Mouse (Mus musculus) heart, embryonic 10.5 days (tissue): ENCODE measurements at regions not wholly inside any gene's neighbourhood (a gene's known extent, or its start where the extent isn't known, plus 50 kb on each side); places are given as distances from the start of the nearest gene placed in this dataset.
"Not testable (repeated sequence)": the region's sequence is repeated elsewhere in the genome, so short reads cannot be mapped to it uniquely, and the experiment has no call there.

Experiments used
- DNase-seq: peaks from one replicate; pipeline ENCODE4 v3.0.0-alpha.2; 2017; ENCODE audit warnings: low spot score
- H3K27ac ChIP-seq: fragments of 300-500 bp; sonication (generic); 2 replicates; pipeline ENCODE4 v1.5.1; 2016; ENCODE audit warnings: mild to moderate bottlenecking
- H3K27me3 ChIP-seq: fragments of 300-500 bp; sonication (generic); 2 replicates; pipeline ENCODE4 v1.6.1; 2016; ENCODE audit warnings: mild to moderate bottlenecking; ENCODE audit not compliant: poor library complexity, insufficient read depth, severe bottlenecking
- H3K36me3 ChIP-seq: fragments of 300-500 bp; sonication (generic); 2 replicates; pipeline ENCODE4 v1.6.1; 2016; ENCODE audit warnings: mild to moderate bottlenecking, moderate library complexity
- H3K4me1 ChIP-seq: fragments of 300-500 bp; sonication (generic); 2 replicates; pipeline ENCODE4 v1.6.1; 2016; ENCODE audit warnings: mild to moderate bottlenecking
- H3K4me3 ChIP-seq: fragments of 300-500 bp; sonication (generic); 2 replicates; pipeline ENCODE4 v1.5.1; 2016; ENCODE audit warnings: mild to moderate bottlenecking, moderate library complexity
- H3K9me3 ChIP-seq: fragments of 300-500 bp; sonication (generic); 2 replicates; pipeline ENCODE4 v1.6.1; 2016; ENCODE audit warnings: mild to moderate bottlenecking, moderate library complexity
- WGBS: fragments of 180-500 bp; shearing (Covaris S2); methylation state at CpG from one replicate; pipeline ENCODE4 v1.1.7; 2016; 5-methylcytosine and 5-hydroxymethylcytosine counted together

GRCm38 (mm10) chr16:3334355-3334754 lies 256.5 kb upstream of the Olfr161 start:
- not testable (repeated sequence) for H3K4me3 ChIP-seq, H3K36me3 ChIP-seq, DNase-seq, H3K9me3 ChIP-seq, H3K27me3 ChIP-seq, H3K27ac ChIP-seq, H3K4me1 ChIP-seq
- WGBS = 76% methylated on average over 5 of the region's 5 CpGs

- WGBS = 24% methylated on average over 4 of the region's 4 CpGs
- DNase-seq, H3K27me3 ChIP-seq: not testable (repeated sequence)
Measured at GRCm38 (mm10) chr16:3343372-3343771, 247.5 kb upstream of the Olfr161 start.

GRCm38 (mm10) chr16:3344725-3345380 lies 246.0 kb upstream of the Olfr161 start:
- H3K4me1 ChIP-seq, DNase-seq, H3K36me3 ChIP-seq, H3K4me3 ChIP-seq, H3K27ac ChIP-seq, H3K9me3 ChIP-seq, H3K27me3 ChIP-seq: not testable (repeated sequence)
- WGBS = no CpG with 5 or more reads among the region's 1 CpGs

More at GRCm38 (mm10) chr16:3343372-3343771, 247.5 kb upstream of the Olfr161 start:
- H3K4me3 ChIP-seq, H3K4me1 ChIP-seq, H3K27ac ChIP-seq, H3K36me3 ChIP-seq, H3K9me3 ChIP-seq: not testable (repeated sequence)

GRCm38 (mm10) chr16:3349382-3349781 lies 241.5 kb upstream of the Olfr161 start:
- WGBS = 100% methylated on average over 1 of the region's 4 CpGs
- not testable (repeated sequence) for H3K4me3 ChIP-seq, H3K36me3 ChIP-seq

GRCm38 (mm10) chr16:3349850-3350547 lies 240.8 kb upstream of the Olfr161 start:
- H3K4me1 ChIP-seq, H3K36me3 ChIP-seq, H3K4me3 ChIP-seq, H3K27me3 ChIP-seq, H3K27ac ChIP-seq, H3K9me3 ChIP-seq, DNase-seq: not testable (repeated sequence)
- WGBS = 41% methylated on average over 3 of the region's 4 CpGs

More at GRCm38 (mm10) chr16:3349382-3349781, 241.5 kb upstream of the Olfr161 start:
- not testable (repeated sequence) for H3K27me3 ChIP-seq, H3K9me3 ChIP-seq, DNase-seq, H3K4me1 ChIP-seq, H3K27ac ChIP-seq

GRCm38 (mm10) chr16:3350668-3351507 lies 240.0 kb upstream of the Olfr161 start:
- not testable (repeated sequence) for H3K36me3 ChIP-seq, H3K9me3 ChIP-seq, H3K27ac ChIP-seq, H3K4me3 ChIP-seq, H3K27me3 ChIP-seq, H3K4me1 ChIP-seq
- 74% methylated on average over 7 of the region's 7 CpGs for WGBS
- DNase-seq = peak; percentile 85

GRCm38 (mm10) chr16:3351508-3352046 lies 239.3 kb upstream of the Olfr161 start:
- H3K9me3 ChIP-seq, H3K4me3 ChIP-seq, H3K27me3 ChIP-seq, H3K4me1 ChIP-seq, H3K36me3 ChIP-seq, H3K27ac ChIP-seq: not testable (repeated sequence)
- 73% methylated on average over 3 of the region's 3 CpGs for WGBS
- peak; percentile 13 for DNase-seq
